Comparison of ENCODE assay signal across 7 mouse cellular contexts in genomic region chr3:86546471-86547250, GRCm38 (mm10). TPM values are rescaled to one million over a fixed set of nuclear protein-coding genes. Genes with fewer than 3 reads are reported as not detected.
A peak's percentile ranks its signal among the peaks of the same experiment; 100 is the strongest.
DNase-seq lines count a peak whose midpoint lies in the region; TF ChIP-seq lines count a peak whose summit lies in the region.

No protein-coding gene starts in this region.

- TF ChIP-seq CTCF in spleen, adult 2 months (IDR thresholded peaks at IDR 0.05; ENCODE audit: extremely low read depth, insufficient read depth, insufficient read length, insufficient replicate concordance) = no peak

- peaks cover 6% of the 10 kb centered on the region; the same call in 1 of the 2 replicates for H3K36me3 ChIP-seq in limb, embryonic 10.5 days
- H3K36me3 ChIP-seq in midbrain, embryonic 10.5 days = no peaks in the 10 kb centered on the region
- H3K36me3 ChIP-seq in spleen, adult 2 months (ENCODE audit: control insufficient read depth, insufficient read depth, low read length) = no peaks in the 10 kb centered on the region; the same call in 1 of the 2 replicates

- DNase-seq in adrenal gland, adult 2 months = peak; percentile 90
- DNase-seq in cerebellum, postnatal 4 days (ENCODE audit: low spot score in 2 of 2) = peak; percentile 25 to 67
- peak; percentile 10 for DNase-seq in gastrocnemius, postnatal 25 days
- peak; percentile 59 for DNase-seq in induced T-regulatory cell, adult 2 months (ENCODE audit: low read depth)
- DNase-seq in limb, embryonic 10.5 days (ENCODE audit: low spot score) = peak; percentile 79
- peak; percentile 75 for DNase-seq in midbrain, embryonic 10.5 days (ENCODE audit: low spot score)
- peak in 1 of 2 experiments; percentile 49 for DNase-seq in spleen, adult 2 months (ENCODE audit: low read depth in 1 of 2, low spot score in 2 of 2)

- H3K27ac ChIP-seq in limb, embryonic 10.5 days = peak overlapping the region; percentile 98
- peak overlapping the region; percentile 95 for H3K27ac ChIP-seq in midbrain, embryonic 10.5 days (replicated peaks)
- H3K27ac ChIP-seq in spleen, adult 2 months (ENCODE audit: insufficient read depth, low read length) = no peak overlapping the region

- H3K4me1 ChIP-seq in limb, embryonic 10.5 days = peaks cover 45% of the 10 kb centered on the region
- H3K4me1 ChIP-seq in midbrain, embryonic 10.5 days = peaks cover 72% of the 10 kb centered on the region
- H3K4me1 ChIP-seq in spleen, adult 2 months (ENCODE audit: control insufficient read depth, insufficient read depth, insufficient read length) = peaks cover 5% of the 10 kb centered on the region

- under 1% methylated on average over 45 of the region's 45 CpGs for WGBS in limb, embryonic 10.5 days
- under 1% methylated on average over 45 of the region's 45 CpGs for WGBS in midbrain, embryonic 10.5 days
- 4% methylated on average over 45 of the region's 45 CpGs for WGBS in spleen, adult 2 months

- no peak for TF ChIP-seq POLR2A in spleen, adult 2 months (IDR thresholded peaks at IDR 0.05; ENCODE audit: low read depth, low read length)

- H3K9me3 ChIP-seq in limb, embryonic 10.5 days (replicated peaks) = no peaks in the 10 kb centered on the region
- no peaks in the 10 kb centered on the region for H3K9me3 ChIP-seq in midbrain, embryonic 10.5 days (replicated peaks)

- peak overlapping the region; percentile 77 for H3K4me3 ChIP-seq in limb, embryonic 10.5 days
- H3K4me3 ChIP-seq in midbrain, embryonic 10.5 days = peak overlapping the region; percentile 85
- peak overlapping the region; percentile 51 for H3K4me3 ChIP-seq in spleen, adult 2 months (ENCODE audit: extremely low read depth, insufficient read depth, insufficient read length)

- H3K27me3 ChIP-seq in limb, embryonic 10.5 days (ENCODE audit: low read depth, poor library complexity, severe bottlenecking) = no peaks in the 10 kb centered on the region
- H3K27me3 ChIP-seq in midbrain, embryonic 10.5 days (ENCODE audit: low read depth, poor library complexity, severe bottlenecking) = peaks cover 90% of the 10 kb centered on the region
- peaks cover 19% of the 10 kb centered on the region for H3K27me3 ChIP-seq in spleen, adult 2 months (ENCODE audit: control insufficient read depth, insufficient read depth, low read length)

RNA-seq across cellular contexts. Expression of gene Mab21l2, which starts 1.8 kb away (rescaled TPM):
- 10 to 100 TPM in 1 of 2 experiments, 1 to 10 TPM in 1; 7.3 to 14.6 TPM for total RNA-seq in adrenal gland, adult 2 months (2021)
- 4.0 and 6.1 TPM in 2 replicates for polyA plus RNA-seq in adrenal gland, adult 2 months (2012; rRNA removed)
- total RNA-seq in gastrocnemius, postnatal 25 days (2021) = under 1 TPM; 0.20 to 0.86 TPM
- 104 and 235 TPM in 2 replicates for polyA plus RNA-seq in limb, embryonic 10.5 days (2016; fragmentation: Nextera tagmentation; extraction: Ambion mirVana)
- polyA plus RNA-seq in midbrain, embryonic 10.5 days (2016; fragmentation: Nextera tagmentation; extraction: Ambion mirVana) = 82.0 and 99.0 TPM in 2 replicates
- polyA plus RNA-seq in spleen, adult 2 months (2012; rRNA removed) = not detected in 2 replicates

Comparison
In these comparisons a context has a peak if more than half of its experiments do, and no peak if none do; other contexts are left out.
1. RNA of gene Mab21l2, which starts 1.8 kb away (polyA plus RNA-seq): 104 to 235 TPM in limb, embryonic 10.5 days and 82.0 to 99.0 TPM in midbrain, embryonic 10.5 days; 4.0 to 6.1 TPM in adrenal gland, adult 2 months and not detected in spleen, adult 2 months; every median in the first group is over 10 times any median in the second.
2. Peak in every context shown above with its lines, with median percentiles within 50 percentile points of each other: H3K4me3 ChIP-seq.